Mouse (Mus musculus): Measurements from ENCODE around the gene Ephb4. TPM values are rescaled to one million over a fixed set of nuclear protein-coding genes. Genes with fewer than 3 reads are reported as not detected.

Gene Ephb4
- polyA plus RNA-seq, 1 experiment from 2014 or later = 6.6 TPM

DNA sequence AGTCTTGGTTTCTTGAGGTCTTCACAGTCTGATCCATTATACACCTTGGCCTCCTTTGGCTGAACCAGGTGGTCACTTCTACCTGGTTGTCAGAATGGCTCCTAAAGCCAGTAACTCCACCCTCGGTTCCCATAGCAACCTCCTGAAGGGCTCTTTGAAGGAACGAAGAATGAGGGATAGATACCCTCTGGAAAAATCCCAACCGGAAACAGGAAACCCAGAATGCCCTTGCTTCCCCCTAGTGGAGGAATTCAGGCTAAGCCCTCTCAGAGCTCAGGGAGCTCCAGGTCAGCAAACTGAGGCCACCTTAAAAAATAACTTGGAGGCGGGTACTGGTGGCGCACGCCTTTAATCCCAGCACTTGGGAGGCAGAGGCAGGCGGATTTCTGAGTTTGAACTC is 26.3 kb downstream of the Ephb4 start:
- H3K4me1 ChIP-seq = no peaks in the 10 kb centered on the region
- H3K4me2 ChIP-seq (replicated peaks) = no peak overlapping the region
- no peaks in the 10 kb centered on the region for H3K27me3 ChIP-seq
- no peaks in the 10 kb centered on the region for H3K9me3 ChIP-seq
- H3K36me3 ChIP-seq = peaks cover 12% of the 10 kb centered on the region; the same call in 1 of the 2 replicates
- H3K9ac ChIP-seq (replicated peaks) = no peak overlapping the region
- WGBS = 47% methylated on average over 7 of the region's 7 CpGs
- no peak overlapping the region for H3K27ac ChIP-seq (replicated peaks)
- ATAC-seq (replicated peaks) = no peak
- no peak overlapping the region for H3K4me3 ChIP-seq

GRCm38 (mm10) chr5:137376722-137377121 is 26.8 kb downstream of the Ephb4 start:
- Histone ChIP-seq H3K27ac (replicated peaks) (no peak overlapping the region), H3K4me1 (no peaks in the 10 kb centered on the region), H3K27me3 (no peaks in the 10 kb centered on the region), H3K9me3 (no peaks in the 10 kb centered on the region), H3K4me2 (replicated peaks) (no peak overlapping the region), H3K9ac (replicated peaks) (no peak overlapping the region), H3K36me3 (peaks cover 8% of the 10 kb centered on the region; the same call in 1 of the 2 replicates), H3K4me3 (no peak overlapping the region)
- WGBS = 47% methylated on average over 9 of the region's 9 CpGs
- no peak for ATAC-seq (replicated peaks)

- ATAC-seq (replicated peaks) = no peak
- Histone ChIP-seq H3K4me1 (no peaks in the 10 kb centered on the region), H3K4me3 (no peak overlapping the region), H3K36me3 (0 out of 2 replicates have a peak, but pooled peaks cover 4% of the 10 kb centered on the region), H3K27ac (replicated peaks) (no peak overlapping the region), H3K9me3 (no peaks in the 10 kb centered on the region), H3K27me3 (no peaks in the 10 kb centered on the region), H3K4me2 (replicated peaks) (no peak overlapping the region), H3K9ac (replicated peaks) (no peak overlapping the region)
- WGBS = 52% methylated on average over 11 of the region's 11 CpGs
Observed at GRCm38 (mm10) chr5:137377176-137377575, 27.3 kb downstream of the Ephb4 start.

GRCm38 (mm10) chr5:137377603-137378002 is 27.7 kb downstream of the Ephb4 start:
- Histone ChIP-seq H3K9ac (replicated peaks) (no peak overlapping the region), H3K4me1 (no peaks in the 10 kb centered on the region), H3K27ac (replicated peaks) (no peak overlapping the region), H3K27me3 (no peaks in the 10 kb centered on the region), H3K9me3 (no peaks in the 10 kb centered on the region), H3K4me3 (no peak overlapping the region), H3K36me3 (0 out of 2 replicates have a peak, but pooled peaks cover 3% of the 10 kb centered on the region), H3K4me2 (replicated peaks) (no peak overlapping the region)
- WGBS = 32% methylated on average over 11 of the region's 15 CpGs
- no peak for ATAC-seq (replicated peaks)

DNA sequence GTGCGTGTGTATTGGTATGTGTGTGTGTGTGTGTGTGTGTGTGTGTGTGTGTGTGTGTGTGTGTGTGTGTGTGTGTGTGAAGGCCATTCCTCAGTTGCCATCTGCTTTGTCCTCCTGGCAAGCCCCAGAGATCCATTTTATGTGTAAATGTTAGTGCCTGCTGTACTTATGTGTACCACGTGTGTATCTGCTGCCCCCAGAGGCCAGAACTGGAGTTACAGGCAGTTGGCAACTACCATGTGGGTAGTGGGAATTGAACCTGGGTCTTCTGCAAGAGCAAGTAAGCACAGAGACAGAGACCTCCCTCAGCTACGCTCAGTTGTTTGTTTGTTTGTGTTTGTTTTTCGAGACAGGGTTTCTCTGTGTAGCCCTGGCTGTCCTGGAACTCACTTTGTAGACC is 31.2 kb downstream of the Ephb4 start:
- no peak for ATAC-seq (replicated peaks)
- H3K36me3 ChIP-seq = no peaks in the 10 kb centered on the region
- WGBS = 61% methylated on average over 4 of the region's 4 CpGs

GRCm38 (mm10) chr5:137383441-137383840 is 33.5 kb downstream of the Ephb4 start:
- Histone ChIP-seq H3K27me3 (no peaks in the 10 kb centered on the region), H3K9ac (replicated peaks) (no peak overlapping the region), H3K4me2 (replicated peaks) (no peak overlapping the region), H3K36me3 (no peaks in the 10 kb centered on the region), H3K4me3 (no peak overlapping the region), H3K9me3 (no peaks in the 10 kb centered on the region), H3K4me1 (no peaks in the 10 kb centered on the region), H3K27ac (replicated peaks) (no peak overlapping the region)
- ATAC-seq (replicated peaks) = no peak
- WGBS = 79% methylated on average over 7 of the region's 7 CpGs

More for the DNA sequence above, 31.2 kb downstream of the Ephb4 start:
- Histone ChIP-seq H3K27me3 (no peaks in the 10 kb centered on the region), H3K9me3 (no peaks in the 10 kb centered on the region), H3K27ac (replicated peaks) (no peak overlapping the region), H3K4me1 (no peaks in the 10 kb centered on the region), H3K4me3 (no peak overlapping the region), H3K4me2 (replicated peaks) (no peak overlapping the region), H3K9ac (replicated peaks) (no peak overlapping the region)

DNA sequence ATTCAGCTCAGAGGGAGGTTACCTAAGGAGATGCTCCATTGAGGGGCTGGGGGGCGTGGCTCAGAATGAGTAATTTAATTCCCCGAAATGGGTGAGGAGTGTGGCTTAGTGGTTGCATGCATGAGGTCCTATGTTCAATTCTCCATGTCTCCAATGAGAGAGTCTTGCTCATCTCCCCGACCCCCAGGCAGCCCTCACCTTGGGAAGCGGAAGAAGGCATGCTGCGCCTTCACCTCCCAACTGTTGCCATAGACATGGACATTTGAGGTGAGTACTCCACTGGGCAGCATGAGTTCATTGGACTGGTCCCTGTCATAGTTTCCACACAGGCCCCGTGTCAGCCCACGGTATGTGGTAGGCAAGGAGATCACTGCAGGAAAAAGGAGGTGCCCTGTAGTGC is 36.8 kb downstream of the Ephb4 start:
- Histone ChIP-seq H3K9ac (replicated peaks) (no peak overlapping the region), H3K27me3 (no peaks in the 10 kb centered on the region)

GRCm38 (mm10) chr5:137391641-137392040 is 41.7 kb downstream of the Ephb4 start:
- Histone ChIP-seq H3K4me3 (no peak overlapping the region), H3K4me2 (replicated peaks) (no peak overlapping the region), H3K27ac (replicated peaks) (no peak overlapping the region), H3K4me1 (no peaks in the 10 kb centered on the region), H3K36me3 (no peaks in the 10 kb centered on the region), H3K9me3 (no peaks in the 10 kb centered on the region), H3K27me3 (no peaks in the 10 kb centered on the region), H3K9ac (replicated peaks) (no peak overlapping the region)
- no peak for ATAC-seq (replicated peaks)
- WGBS = 88% methylated on average over 8 of the region's 8 CpGs

More for the DNA sequence above, 36.8 kb downstream of the Ephb4 start:
- no peak for ATAC-seq (replicated peaks)
- Histone ChIP-seq H3K27ac (replicated peaks) (no peak overlapping the region), H3K4me1 (no peaks in the 10 kb centered on the region), H3K36me3 (no peaks in the 10 kb centered on the region), H3K9me3 (no peaks in the 10 kb centered on the region), H3K4me2 (replicated peaks) (no peak overlapping the region), H3K4me3 (no peak overlapping the region)
- WGBS = 86% methylated on average over 7 of the region's 7 CpGs

- Histone ChIP-seq H3K4me3 (no peak overlapping the region), H3K27me3 (no peaks in the 10 kb centered on the region), H3K36me3 (no peaks in the 10 kb centered on the region), H3K9ac (replicated peaks) (no peak overlapping the region), H3K4me2 (replicated peaks) (no peak overlapping the region), H3K9me3 (no peaks in the 10 kb centered on the region), H3K4me1 (no peaks in the 10 kb centered on the region), H3K27ac (replicated peaks) (no peak overlapping the region)
- ATAC-seq (replicated peaks) = no peak
- WGBS = 47% methylated on average over 7 of the region's 7 CpGs
Observed at GRCm38 (mm10) chr5:137394456-137394855, 44.5 kb downstream of the Ephb4 start.

DNA sequence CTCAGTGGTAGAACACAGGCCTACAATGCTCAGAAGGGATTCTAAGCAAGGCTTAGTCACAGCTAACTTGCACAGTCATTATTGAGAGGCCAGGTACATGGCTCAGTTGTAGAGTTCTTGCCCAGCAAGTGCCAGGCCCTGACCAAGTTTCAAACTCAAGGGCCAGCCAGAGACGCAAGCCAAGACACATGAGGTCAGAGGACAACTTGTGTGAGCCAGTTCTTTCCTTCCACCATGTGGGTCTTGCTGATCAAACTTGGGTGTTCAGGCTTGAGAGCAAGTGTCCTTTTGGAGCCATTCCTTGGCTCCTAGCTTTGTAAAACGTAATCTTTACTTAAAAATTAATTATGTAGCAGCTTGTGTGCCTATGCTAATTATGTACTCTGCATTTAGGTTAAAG is 54.2 kb downstream of the Ephb4 start:
- Histone ChIP-seq H3K4me2 (replicated peaks) (no peak overlapping the region), H3K27me3 (no peaks in the 10 kb centered on the region), H3K4me1 (peaks cover 5% of the 10 kb centered on the region; the same call in 1 of the 2 replicates), H3K27ac (replicated peaks) (no peak overlapping the region), H3K36me3 (no peaks in the 10 kb centered on the region), H3K4me3 (no peak overlapping the region), H3K9me3 (no peaks in the 10 kb centered on the region), H3K9ac (replicated peaks) (no peak overlapping the region)
- no peak for ATAC-seq (replicated peaks)
- 76% methylated on average over 2 of the region's 2 CpGs for WGBS

DNA sequence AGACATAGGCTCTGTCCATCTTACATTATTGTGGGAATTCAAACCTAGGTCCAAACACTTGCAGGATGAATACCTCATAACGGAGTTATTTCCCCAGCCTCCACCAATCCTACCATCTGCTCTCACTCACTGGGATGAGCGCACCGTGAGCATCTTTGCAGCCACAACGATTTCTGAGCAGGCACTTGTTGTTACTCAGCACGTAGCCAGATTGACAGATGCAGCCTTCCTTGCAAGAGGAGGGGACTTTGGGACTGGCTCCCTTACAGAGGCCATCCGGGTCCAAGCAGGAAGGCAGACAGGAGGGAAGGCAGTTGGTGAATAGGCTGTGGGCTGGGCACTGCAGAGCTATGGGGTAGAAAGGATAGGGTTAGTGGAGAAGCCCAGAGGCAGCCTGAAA is 59.5 kb downstream of the Ephb4 start:
- WGBS = 46% methylated on average over 6 of the region's 6 CpGs
- H3K27me3 ChIP-seq = no peaks in the 10 kb centered on the region
- H3K9ac ChIP-seq (replicated peaks) = no peak overlapping the region
- H3K4me3 ChIP-seq = no peak overlapping the region
- no peak overlapping the region for H3K27ac ChIP-seq (replicated peaks)
- peaks cover 5% of the 10 kb centered on the region; the same call in 1 of the 2 replicates for H3K4me1 ChIP-seq
- no peak overlapping the region for H3K4me2 ChIP-seq (replicated peaks)
- no peak for ATAC-seq (replicated peaks)
- H3K9me3 ChIP-seq = no peaks in the 10 kb centered on the region
- no peaks in the 10 kb centered on the region for H3K36me3 ChIP-seq

DNA sequence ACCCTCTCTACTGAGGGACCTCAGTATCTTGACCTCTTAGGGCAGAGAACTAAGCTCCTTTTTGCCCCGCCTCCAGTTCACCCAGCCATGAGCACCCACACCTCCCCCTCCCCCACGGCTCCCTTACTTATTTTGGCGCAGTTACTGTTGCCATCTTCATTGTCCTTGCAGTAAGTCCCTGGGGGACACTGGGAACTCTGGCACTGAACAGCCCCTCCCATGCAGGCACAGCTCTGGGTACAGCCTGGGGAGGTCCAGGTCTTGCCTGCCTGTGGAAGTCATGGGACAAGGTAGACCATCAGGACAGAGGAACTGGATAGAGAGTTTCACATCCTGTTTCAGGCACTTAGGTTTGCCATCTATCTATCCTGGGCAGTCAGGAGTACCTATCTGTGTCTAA is 60.2 kb downstream of the Ephb4 start:
- H3K9ac ChIP-seq (replicated peaks) = no peak overlapping the region
- H3K36me3 ChIP-seq = no peaks in the 10 kb centered on the region
- H3K4me1 ChIP-seq = peaks cover 5% of the 10 kb centered on the region; the same call in 1 of the 2 replicates
- no peaks in the 10 kb centered on the region for H3K27me3 ChIP-seq
- 64% methylated on average over 3 of the region's 3 CpGs for WGBS
- H3K27ac ChIP-seq (replicated peaks) = no peak overlapping the region
- no peak overlapping the region for H3K4me3 ChIP-seq
- no peak for ATAC-seq (replicated peaks)
- H3K9me3 ChIP-seq = no peaks in the 10 kb centered on the region
- H3K4me2 ChIP-seq (replicated peaks) = no peak overlapping the region

DNA sequence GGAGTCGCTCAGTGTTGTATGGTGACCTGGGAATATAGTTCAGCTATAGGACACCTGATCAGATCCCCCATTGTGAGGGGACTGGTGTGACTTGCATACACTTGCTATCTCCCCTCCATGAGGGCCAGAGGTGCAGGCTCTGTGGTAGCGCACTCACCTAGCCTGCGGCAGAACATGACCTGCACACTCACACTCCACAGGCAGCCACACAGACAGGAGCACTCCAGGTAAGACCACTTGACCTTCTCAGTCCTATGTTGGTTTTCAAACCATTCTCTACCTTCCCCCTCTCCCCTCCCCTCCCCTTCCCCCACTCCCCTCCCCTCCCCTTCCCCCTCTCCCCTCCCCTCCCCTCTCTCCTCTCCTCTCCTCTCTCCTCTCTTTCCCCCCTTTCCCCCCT is 60.6 kb downstream of the Ephb4 start:
- ATAC-seq (replicated peaks) = no peak
- H3K4me2 ChIP-seq (replicated peaks) = no peak overlapping the region
- H3K27me3 ChIP-seq = no peaks in the 10 kb centered on the region
- H3K36me3 ChIP-seq = no peaks in the 10 kb centered on the region
- H3K27ac ChIP-seq (replicated peaks) = no peak overlapping the region
- no peak overlapping the region for H3K9ac ChIP-seq (replicated peaks)
- WGBS = 91% methylated on average over 3 of the region's 3 CpGs
- no peaks in the 10 kb centered on the region for H3K9me3 ChIP-seq
- H3K4me1 ChIP-seq = peaks cover 5% of the 10 kb centered on the region; the same call in 1 of the 2 replicates
- no peak overlapping the region for H3K4me3 ChIP-seq
